Mouse (Mus musculus) intestine, embryonic 16.5 days (tissue): ENCODE results near the gene Bag2. TPM values are rescaled to one million over a fixed set of nuclear protein-coding genes. Genes with fewer than 3 reads are reported as not detected.

Experiments
- ATAC-seq: fragments of 200-750 bp; cut with Nextera tagmentation; 2 replicates; pipeline ENCODE4 v1.8.0; 2017; ENCODE audit warnings: moderate TSS enrichment, moderate library complexity
- H3K27ac ChIP-seq: fragments of 300-500 bp; sonication (generic); 2 replicates; pipeline ENCODE4 v1.5.1; 2014; ENCODE audit warnings: mild to moderate bottlenecking, low read length
- H3K27me3 ChIP-seq: fragments of 300-500 bp; sonication (generic); replicated peaks from 2 replicates; pipeline ENCODE4 v1.6.1; 2014; ENCODE audit warnings: low read length, control low read depth, mixed read lengths; ENCODE audit not compliant: control insufficient read depth, insufficient read depth
- H3K36me3 ChIP-seq: fragments of 300-500 bp; sonication (generic); 2 replicates; pipeline ENCODE4 v1.6.1; 2014; ENCODE audit warnings: low read length, control low read depth; ENCODE audit not compliant: control insufficient read depth, insufficient read depth
- H3K4me1 ChIP-seq: fragments of 300-500 bp; sonication (generic); 2 replicates; pipeline ENCODE4 v1.6.1; 2014; ENCODE audit warnings: low read length, control low read depth, mixed read lengths; ENCODE audit not compliant: control insufficient read depth, insufficient read depth
- H3K4me2 ChIP-seq: fragments of 300-500 bp; sonication (generic); 2 replicates; pipeline ENCODE4 v1.6.1; 2014; ENCODE audit warnings: low read depth, low read length, control low read depth
- H3K4me3 ChIP-seq: fragments of 300-500 bp; sonication (generic); 2 replicates; pipeline ENCODE4 v1.5.1; 2014; ENCODE audit warnings: mild to moderate bottlenecking, low read length
- H3K9ac ChIP-seq: fragments of 300-500 bp; sonication (generic); 2 replicates; pipeline ENCODE4 v1.6.1; 2014; ENCODE audit warnings: low read depth, low read length
- H3K9me3 ChIP-seq: fragments of 300-500 bp; sonication (generic); 2 replicates; pipeline ENCODE4 v1.6.1; 2016; ENCODE audit warnings: low read length, control low read depth; ENCODE audit not compliant: control insufficient read depth
- WGBS: fragments of 180-500 bp; shearing (Covaris S2); extraction: QIAGEN DNeasy Blood & Tissue Kit; methylation state at CpG from one replicate; pipeline ENCODE4 v1.1.7; 2014; 5-methylcytosine and 5-hydroxymethylcytosine counted together
- polyA plus RNA-seq: library from polyadenylated mRNA; unstranded; fragments of >200 nt; fragmentation: Nextera tagmentation; extraction: Ambion mirVana; gene quantifications from 2 replicates; pipeline ENCODE4 v1.2.1, GENCODE M21; 2015

Gene Bag2
- polyA plus RNA-seq: 44.6 and 56.6 TPM in 2 replicates

GRCm38 (mm10) chr1:33757491-33758041, at the start of gene Bag2:
Gene Bag2, minus strand, starts transcription at chr1:33757795.
- Histone ChIP-seq H3K9me3 (no peaks in the 10 kb centered on the region), H3K9ac (peak within 1 kb of the TSS; percentile 87), H3K27me3 (no peaks in the 10 kb centered on the region), H3K4me3 (peak within 1 kb of the TSS; percentile 86), H3K27ac (peak within 1 kb of the TSS; percentile 63), H3K4me2 (peak within 1 kb of the TSS; percentile 88), H3K4me1 (peaks cover 9% of the 10 kb centered on the region; the same call in 1 of the 2 replicates), H3K36me3 (no peaks in the 10 kb centered on the region)
- peak; percentile 86 for ATAC-seq
- under 1% methylated on average over 61 of the region's 61 CpGs for WGBS

DNA sequence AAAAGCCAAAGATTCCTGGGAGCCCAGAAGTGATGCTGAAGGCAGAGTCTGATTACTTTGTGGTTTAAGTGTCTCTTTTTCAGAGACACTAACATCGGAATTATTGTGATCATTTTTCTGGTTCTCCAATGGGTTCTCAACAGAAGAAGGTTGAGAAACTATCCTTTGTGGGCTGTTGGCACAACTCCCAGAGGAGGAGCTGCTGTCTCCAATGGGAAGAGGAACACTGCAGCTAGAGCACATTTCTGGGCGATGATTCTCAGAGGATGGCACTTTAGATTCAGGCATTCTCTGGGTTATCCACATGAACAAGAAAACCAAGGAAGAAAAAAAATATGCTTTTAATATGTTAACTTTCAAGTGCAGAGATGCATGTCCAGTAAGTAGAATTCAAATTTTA, 45.7 kb upstream of the Bag2 start:
- ATAC-seq: no peak
- WGBS: 96% methylated on average over 2 of the region's 2 CpGs

GRCm38 (mm10) chr1:33799620-33800019, 42.0 kb upstream of the Bag2 start:
- Histone ChIP-seq H3K9ac (no peak overlapping the region), H3K36me3 (peaks cover 22% of the 10 kb centered on the region), H3K4me3 (no peak overlapping the region), H3K4me2 (no peak overlapping the region), H3K27me3 (no peaks in the 10 kb centered on the region), H3K4me1 (no peaks in the 10 kb centered on the region), H3K27ac (no peak overlapping the region), H3K9me3 (no peaks in the 10 kb centered on the region)
- no peak for ATAC-seq
- 79% methylated on average over 3 of the region's 3 CpGs for WGBS

More for the DNA sequence above, 45.7 kb upstream of the Bag2 start:
- Histone ChIP-seq H3K4me2 (no peak overlapping the region), H3K36me3 (peaks cover 30% of the 10 kb centered on the region), H3K4me1 (no peaks in the 10 kb centered on the region), H3K4me3 (no peak overlapping the region), H3K27me3 (no peaks in the 10 kb centered on the region), H3K9me3 (no peaks in the 10 kb centered on the region), H3K9ac (no peak overlapping the region), H3K27ac (no peak overlapping the region)

GRCm38 (mm10) chr1:33788493-33788892, 30.9 kb upstream of the Bag2 start:
- Histone ChIP-seq H3K27ac (no peak overlapping the region), H3K36me3 (no peaks in the 10 kb centered on the region), H3K4me3 (no peak overlapping the region), H3K9ac (no peak overlapping the region), H3K4me2 (no peak overlapping the region), H3K9me3 (no peaks in the 10 kb centered on the region), H3K27me3 (no peaks in the 10 kb centered on the region), H3K4me1 (no peaks in the 10 kb centered on the region)
- WGBS: 46% methylated on average over 3 of the region's 3 CpGs
- no peak for ATAC-seq

- no peak overlapping the region for H3K4me2 ChIP-seq
- H3K36me3 ChIP-seq: no peaks in the 10 kb centered on the region
- H3K4me3 ChIP-seq: no peak overlapping the region
- no peak overlapping the region for H3K9ac ChIP-seq
- no peaks in the 10 kb centered on the region for H3K4me1 ChIP-seq
- 73% methylated on average over 5 of the region's 5 CpGs for WGBS
- no peaks in the 10 kb centered on the region for H3K9me3 ChIP-seq
- H3K27ac ChIP-seq: no peak overlapping the region
- no peaks in the 10 kb centered on the region for H3K27me3 ChIP-seq
- ATAC-seq: no peak
Measured at GRCm38 (mm10) chr1:33788072-33788471, 30.5 kb upstream of the Bag2 start.

GRCm38 (mm10) chr1:33784561-33784960, 27.0 kb upstream of the Bag2 start:
- ATAC-seq: no peak
- 95% methylated on average over 5 of the region's 5 CpGs for WGBS
- no peak overlapping the region for H3K4me2 ChIP-seq
- H3K4me1 ChIP-seq: no peaks in the 10 kb centered on the region
- no peak overlapping the region for H3K4me3 ChIP-seq
- H3K27me3 ChIP-seq: no peaks in the 10 kb centered on the region
- H3K36me3 ChIP-seq: no peaks in the 10 kb centered on the region
- no peak overlapping the region for H3K27ac ChIP-seq
- H3K9me3 ChIP-seq: no peaks in the 10 kb centered on the region
- no peak overlapping the region for H3K9ac ChIP-seq

DNA sequence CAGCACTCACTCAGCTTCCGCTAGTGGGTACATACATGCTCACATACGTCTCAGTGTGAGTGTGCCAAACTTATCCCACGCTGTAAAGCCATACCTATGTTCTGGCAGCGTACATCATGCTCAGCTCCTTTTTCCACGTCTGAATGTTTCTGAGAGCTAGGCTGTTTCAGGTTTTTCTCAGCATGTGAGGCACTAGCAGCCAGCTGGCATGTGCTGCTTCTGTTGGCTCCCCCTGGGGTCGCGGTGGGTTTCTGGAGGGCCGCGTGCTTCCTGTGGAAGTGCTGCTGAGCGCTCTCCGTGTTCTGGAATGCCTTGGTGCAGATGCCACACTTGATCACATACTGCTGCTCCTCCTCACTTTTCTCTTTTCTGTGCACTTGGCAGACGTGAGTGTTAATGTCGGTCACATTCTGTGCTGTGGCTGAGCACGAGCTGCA, 18.6 kb upstream of the Bag2 start:
- H3K4me2 ChIP-seq: no peak overlapping the region
- H3K9ac ChIP-seq: no peak overlapping the region
- H3K27me3 ChIP-seq: no peaks in the 10 kb centered on the region
- H3K36me3 ChIP-seq: peaks cover 4% of the 10 kb centered on the region; the same call in 1 of the 2 replicates
- no peak overlapping the region for H3K27ac ChIP-seq
- no peaks in the 10 kb centered on the region for H3K9me3 ChIP-seq
- ATAC-seq: no peak
- H3K4me1 ChIP-seq: no peaks in the 10 kb centered on the region
- 87% methylated on average over 14 of the region's 14 CpGs for WGBS
- H3K4me3 ChIP-seq: no peak overlapping the region

GRCm38 (mm10) chr1:33772106-33772505, 14.5 kb upstream of the Bag2 start:
- no peak overlapping the region for H3K4me2 ChIP-seq
- no peaks in the 10 kb centered on the region for H3K27me3 ChIP-seq
- peaks cover 4% of the 10 kb centered on the region; the same call in 1 of the 2 replicates for H3K36me3 ChIP-seq
- 91% methylated on average over 9 of the region's 9 CpGs for WGBS
- ATAC-seq: no peak
- H3K4me1 ChIP-seq: no peaks in the 10 kb centered on the region
- no peak overlapping the region for H3K27ac ChIP-seq
- no peaks in the 10 kb centered on the region for H3K9me3 ChIP-seq
- H3K4me3 ChIP-seq: no peak overlapping the region
- H3K9ac ChIP-seq: no peak overlapping the region

- 95% methylated on average over 10 of the region's 10 CpGs for WGBS
- Histone ChIP-seq H3K27ac (no peak overlapping the region), H3K36me3 (peaks cover 4% of the 10 kb centered on the region; the same call in 1 of the 2 replicates), H3K4me3 (no peak overlapping the region), H3K27me3 (no peaks in the 10 kb centered on the region), H3K4me1 (no peaks in the 10 kb centered on the region), H3K9me3 (no peaks in the 10 kb centered on the region), H3K4me2 (no peak overlapping the region), H3K9ac (no peak overlapping the region)
- no peak for ATAC-seq
Measured at GRCm38 (mm10) chr1:33771621-33772020, 14.0 kb upstream of the Bag2 start.

GRCm38 (mm10) chr1:33768827-33769226, 11.2 kb upstream of the Bag2 start:
- H3K27me3 ChIP-seq: no peaks in the 10 kb centered on the region
- H3K9me3 ChIP-seq: no peaks in the 10 kb centered on the region
- no peak overlapping the region for H3K9ac ChIP-seq
- H3K27ac ChIP-seq: no peak overlapping the region
- H3K36me3 ChIP-seq: no peaks in the 10 kb centered on the region
- H3K4me1 ChIP-seq: no peaks in the 10 kb centered on the region
- no peak overlapping the region for H3K4me2 ChIP-seq
- no peak overlapping the region for H3K4me3 ChIP-seq
- no peak for ATAC-seq
